Mouse (Mus musculus) olfactory bulb, adult 2 months (tissue): ENCODE results near the gene Mpv17l.

ENCODE experiments used
- CTCF ChIP-seq: fragments of 200-500 bp; IDR thresholded peaks from 2 replicates; pipeline ENCODE4 v1.5.1; 2012; ENCODE audit warnings: low read depth, mild to moderate bottlenecking, low read length, moderate library complexity; ENCODE audit not compliant: insufficient read depth
- POLR2A ChIP-seq: fragments of 200-500 bp; IDR thresholded peaks from 2 replicates; pipeline ENCODE4 v1.6.1; 2012; ENCODE audit warnings: mild to moderate bottlenecking, low read depth, low read length, moderate library complexity; ENCODE audit not compliant: insufficient read depth

- TF ChIP-seq CTCF (no peak), POLR2A (no peak)
These were observed 7.2 kb upstream of the Mpv17l start for GRCm38 (mm10) chr16:13895740-13896139.
